Mouse (Mus musculus): Measurements from ENCODE around the gene Mcu. TPM values are rescaled to one million over a fixed set of nuclear protein-coding genes. Genes with fewer than 3 reads are reported as not detected.

Gene Mcu
- polyA plus RNA-seq, 1 experiment: 5.3 TPM

- no peak for DNase-seq (ENCODE audit: low read depth in 1 of 2, low spot score in 2 of 2)
- Histone ChIP-seq H3K36me3 (ENCODE audit: control insufficient read depth, insufficient read depth, low read length) (peaks cover 5% of the 10 kb centered on the region), H3K27ac (ENCODE audit: insufficient read depth, low read length) (no peak overlapping the region), H3K4me3 (ENCODE audit: extremely low read depth, insufficient read depth, insufficient read length) (no peak overlapping the region), H3K4me1 (ENCODE audit: control insufficient read depth, insufficient read depth, insufficient read length) (no peaks in the 10 kb centered on the region), H3K27me3 (ENCODE audit: control insufficient read depth, insufficient read depth, low read length) (no peaks in the 10 kb centered on the region)
- TF ChIP-seq POLR2A (IDR thresholded peaks at IDR 0.05; ENCODE audit: low read depth, low read length) (no peak), CTCF (IDR thresholded peaks at IDR 0.05; ENCODE audit: extremely low read depth, insufficient read depth, insufficient read length, insufficient replicate concordance) (no peak)
- WGBS: 89% methylated on average over 5 of the region's 5 CpGs
These were observed 146.0 kb downstream of the Mcu start for GRCm38 (mm10) chr10:59470451-59470850.

GRCm38 (mm10) chr10:59467297-59467696, 149.2 kb downstream of the Mcu start:
- TF ChIP-seq CTCF (IDR thresholded peaks at IDR 0.05; ENCODE audit: extremely low read depth, insufficient read depth, insufficient read length, insufficient replicate concordance) (no peak), POLR2A (IDR thresholded peaks at IDR 0.05; ENCODE audit: low read depth, low read length) (no peak)
- Histone ChIP-seq H3K4me3 (ENCODE audit: extremely low read depth, insufficient read depth, insufficient read length) (no peak overlapping the region), H3K27ac (ENCODE audit: insufficient read depth, low read length) (no peak overlapping the region), H3K36me3 (ENCODE audit: control insufficient read depth, insufficient read depth, low read length) (peaks cover 5% of the 10 kb centered on the region), H3K4me1 (ENCODE audit: control insufficient read depth, insufficient read depth, insufficient read length) (no peaks in the 10 kb centered on the region), H3K27me3 (ENCODE audit: control insufficient read depth, insufficient read depth, low read length) (no peaks in the 10 kb centered on the region)
- DNase-seq (ENCODE audit: low read depth in 1 of 2, low spot score in 2 of 2): no peak
- WGBS: 91% methylated on average over 12 of the region's 12 CpGs

GRCm38 (mm10) chr10:59466626-59467025, 149.9 kb downstream of the Mcu start:
- Histone ChIP-seq H3K27me3 (ENCODE audit: control insufficient read depth, insufficient read depth, low read length) (no peaks in the 10 kb centered on the region), H3K4me1 (ENCODE audit: control insufficient read depth, insufficient read depth, insufficient read length) (no peaks in the 10 kb centered on the region), H3K27ac (ENCODE audit: insufficient read depth, low read length) (no peak overlapping the region), H3K4me3 (ENCODE audit: extremely low read depth, insufficient read depth, insufficient read length) (no peak overlapping the region), H3K36me3 (ENCODE audit: control insufficient read depth, insufficient read depth, low read length) (peaks cover 5% of the 10 kb centered on the region)
- 96% methylated on average over 4 of the region's 4 CpGs for WGBS
- no peak for TF ChIP-seq CTCF (IDR thresholded peaks at IDR 0.05; ENCODE audit: extremely low read depth, insufficient read depth, insufficient read length, insufficient replicate concordance)
- DNase-seq (ENCODE audit: low read depth in 1 of 2, low spot score in 2 of 2): no peak

- no peak for TF ChIP-seq POLR2A (IDR thresholded peaks at IDR 0.05; ENCODE audit: low read depth, low read length)
- TF ChIP-seq CTCF (IDR thresholded peaks at IDR 0.05; ENCODE audit: extremely low read depth, insufficient read depth, insufficient read length, insufficient replicate concordance): no peak
- no peak overlapping the region for H3K27ac ChIP-seq (ENCODE audit: insufficient read depth, low read length)
- WGBS: 93% methylated on average over 3 of the region's 3 CpGs
These were observed 150.9 kb downstream of the Mcu start for GRCm38 (mm10) chr10:59465546-59465945.

GRCm38 (mm10) chr10:59462307-59462706, 154.2 kb downstream of the Mcu start:
- no peak for DNase-seq (ENCODE audit: low read depth in 1 of 2, low spot score in 2 of 2)
- Histone ChIP-seq H3K36me3 (ENCODE audit: control insufficient read depth, insufficient read depth, low read length) (peaks cover 5% of the 10 kb centered on the region), H3K4me1 (ENCODE audit: control insufficient read depth, insufficient read depth, insufficient read length) (no peaks in the 10 kb centered on the region), H3K4me3 (ENCODE audit: extremely low read depth, insufficient read depth, insufficient read length) (no peak overlapping the region), H3K27me3 (ENCODE audit: control insufficient read depth, insufficient read depth, low read length) (no peaks in the 10 kb centered on the region), H3K27ac (ENCODE audit: insufficient read depth, low read length) (no peak overlapping the region)
- no peak for TF ChIP-seq POLR2A (IDR thresholded peaks at IDR 0.05; ENCODE audit: low read depth, low read length)
- no peak for TF ChIP-seq CTCF (IDR thresholded peaks at IDR 0.05; ENCODE audit: extremely low read depth, insufficient read depth, insufficient read length, insufficient replicate concordance)
- WGBS: 95% methylated on average over 6 of the region's 6 CpGs

More at GRCm38 (mm10) chr10:59465546-59465945, 150.9 kb downstream of the Mcu start:
- Histone ChIP-seq H3K4me3 (ENCODE audit: extremely low read depth, insufficient read depth, insufficient read length) (no peak overlapping the region), H3K36me3 (ENCODE audit: control insufficient read depth, insufficient read depth, low read length) (peaks cover 5% of the 10 kb centered on the region), H3K27me3 (ENCODE audit: control insufficient read depth, insufficient read depth, low read length) (no peaks in the 10 kb centered on the region), H3K4me1 (ENCODE audit: control insufficient read depth, insufficient read depth, insufficient read length) (no peaks in the 10 kb centered on the region)
- no peak for DNase-seq (ENCODE audit: low read depth in 1 of 2, low spot score in 2 of 2)

DNA sequence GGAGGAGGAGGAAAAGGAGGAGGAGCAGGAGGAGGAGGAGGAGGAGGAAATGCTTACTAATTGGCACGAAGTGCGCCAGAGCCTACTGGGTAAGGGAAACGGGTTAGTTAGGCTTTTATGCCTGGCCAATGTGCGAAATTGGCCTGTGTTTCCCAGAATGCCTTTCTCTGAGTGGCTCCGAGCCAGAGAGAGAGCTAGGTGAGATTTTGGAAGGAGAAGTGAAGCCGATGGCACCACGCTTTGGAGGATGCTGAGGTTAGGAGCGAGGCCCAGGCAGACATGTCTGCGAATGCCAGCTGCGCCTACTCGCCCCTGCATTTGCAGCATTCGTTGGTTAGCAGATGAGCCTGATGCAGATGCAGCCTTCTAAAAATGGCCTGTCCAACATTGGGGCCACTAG, 156.7 kb downstream of the Mcu start:
- Histone ChIP-seq H3K4me1 (ENCODE audit: control insufficient read depth, insufficient read depth, insufficient read length) (no peaks in the 10 kb centered on the region), H3K4me3 (ENCODE audit: extremely low read depth, insufficient read depth, insufficient read length) (no peak overlapping the region)
- 88% methylated on average over 12 of the region's 12 CpGs for WGBS

DNA sequence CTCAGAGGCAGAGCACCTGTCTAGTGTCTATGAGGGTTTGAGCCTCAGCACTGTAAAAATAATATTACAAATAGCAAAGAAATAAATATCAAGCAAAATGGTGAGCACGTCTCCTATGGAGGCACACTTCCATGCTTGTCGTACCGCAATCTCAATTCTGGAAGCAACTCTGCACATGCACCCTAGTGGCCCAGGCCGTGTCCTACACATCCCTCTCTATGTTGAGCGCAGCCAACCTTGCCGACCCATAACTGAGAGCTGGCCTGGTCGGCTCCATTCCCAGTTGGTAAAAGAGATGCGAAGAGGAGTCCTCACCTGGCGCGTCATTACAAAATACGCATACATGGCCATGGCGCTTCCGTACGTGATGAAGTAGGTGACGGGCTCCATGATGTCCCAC, 161.9 kb downstream of the Mcu start:
- no peak overlapping the region for H3K4me3 ChIP-seq (ENCODE audit: extremely low read depth, insufficient read depth, insufficient read length)
- peaks cover 4% of the 10 kb centered on the region; the same call in 1 of the 2 replicates for H3K36me3 ChIP-seq (ENCODE audit: control insufficient read depth, insufficient read depth, low read length)
- 94% methylated on average over 15 of the region's 15 CpGs for WGBS
- no peak overlapping the region for H3K27ac ChIP-seq (ENCODE audit: insufficient read depth, low read length)
- no peaks in the 10 kb centered on the region for H3K27me3 ChIP-seq (ENCODE audit: control insufficient read depth, insufficient read depth, low read length)
- DNase-seq (ENCODE audit: low read depth in 1 of 2, low spot score in 2 of 2): no peak
- TF ChIP-seq CTCF (IDR thresholded peaks at IDR 0.05; ENCODE audit: extremely low read depth, insufficient read depth, insufficient read length, insufficient replicate concordance) (no peak), POLR2A (IDR thresholded peaks at IDR 0.05; ENCODE audit: low read depth, low read length) (no peak)
- no peaks in the 10 kb centered on the region for H3K4me1 ChIP-seq (ENCODE audit: control insufficient read depth, insufficient read depth, insufficient read length)

More for the DNA sequence above, 156.7 kb downstream of the Mcu start:
- DNase-seq (ENCODE audit: low read depth in 1 of 2, low spot score in 2 of 2): no peak
- no peaks in the 10 kb centered on the region for H3K27me3 ChIP-seq (ENCODE audit: control insufficient read depth, insufficient read depth, low read length)
- no peaks in the 10 kb centered on the region for H3K36me3 ChIP-seq (ENCODE audit: control insufficient read depth, insufficient read depth, low read length)
- TF ChIP-seq POLR2A (IDR thresholded peaks at IDR 0.05; ENCODE audit: low read depth, low read length) (no peak), CTCF (IDR thresholded peaks at IDR 0.05; ENCODE audit: extremely low read depth, insufficient read depth, insufficient read length, insufficient replicate concordance) (no peak)
- no peak overlapping the region for H3K27ac ChIP-seq (ENCODE audit: insufficient read depth, low read length)

Data from spleen, adult 2 months (tissue).